In the genomic region with DNA sequence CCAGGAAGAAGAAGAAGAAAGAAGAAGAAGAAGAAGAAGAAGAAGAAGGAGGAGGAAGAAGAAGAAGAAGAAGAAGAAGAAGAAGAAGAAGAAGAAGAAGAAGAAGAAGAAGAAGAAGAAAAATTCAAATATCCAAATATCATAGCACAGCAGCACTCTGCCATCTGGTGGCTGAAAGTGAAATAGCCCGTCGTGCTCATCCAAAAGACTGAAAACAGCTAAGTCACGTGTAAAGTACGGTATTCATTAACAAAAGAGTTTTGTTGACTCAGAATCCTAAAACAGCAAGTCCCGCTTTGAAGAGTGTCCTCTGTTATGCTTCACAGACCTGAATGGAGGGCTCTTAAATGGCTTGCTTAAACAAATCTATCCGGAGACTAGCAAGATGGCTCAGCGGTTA, we compare ENCODE assay signal across 8 mouse cellular contexts.
A peak's percentile ranks its signal among the peaks of the same experiment; 100 is the strongest.
DNase-seq lines count a peak whose midpoint lies in the region; ATAC-seq and TF ChIP-seq lines count a peak whose summit lies in the region.

No protein-coding gene starts in this region.

- H3K4me3 ChIP-seq in ES-E14 (ENCODE audit: insufficient read depth in 1 of 2, low read depth in 1 of 2, low read length in 2 of 2, poor library complexity in 1 of 2, severe bottlenecking in 1 of 2): no peak overlapping the region
- no peak overlapping the region for H3K4me3 ChIP-seq in heart, embryonic 12.5 days
- no peak overlapping the region for H3K4me3 ChIP-seq in kidney, postnatal 0 days (replicated peaks; ENCODE audit: low read depth, low read length)
- H3K4me3 ChIP-seq in liver, embryonic 12.5 days: no peak overlapping the region
- no peak overlapping the region for H3K4me3 ChIP-seq in neural tube, embryonic 11.5 days (ENCODE audit: low read depth, low read length)

- no peak overlapping the region for H3K9ac ChIP-seq in ES-E14 (ENCODE audit: insufficient read depth, low read depth, low read length, poor library complexity, severe bottlenecking)
- H3K9ac ChIP-seq in heart, embryonic 12.5 days: peak overlapping the region; percentile 3; the same call in 1 of the 2 replicates
- H3K9ac ChIP-seq in kidney, postnatal 0 days (ENCODE audit: low read depth, low read length): no peak overlapping the region
- H3K9ac ChIP-seq in liver, embryonic 12.5 days: no peak overlapping the region
- no peak overlapping the region for H3K9ac ChIP-seq in neural tube, embryonic 11.5 days (ENCODE audit: low read length)

- H3K27ac ChIP-seq in ES-E14 (ENCODE audit: insufficient read depth, low read depth, low read length, poor library complexity, severe bottlenecking): no peak overlapping the region
- H3K27ac ChIP-seq in heart, embryonic 12.5 days (ENCODE audit: poor library complexity, severe bottlenecking): no peak overlapping the region
- no peak overlapping the region for H3K27ac ChIP-seq in kidney, postnatal 0 days
- H3K27ac ChIP-seq in liver, embryonic 12.5 days: no peak overlapping the region
- H3K27ac ChIP-seq in neural tube, embryonic 11.5 days (ENCODE audit: low read depth, low read length): no peak overlapping the region

- in situ Hi-C loops in ES-E14 (cut with MboI; ENCODE audit: low sequenced_read_pairs in 2 of 2, unreplicated experiment in 2 of 2): no loop called here

- no peaks in the 10 kb centered on the region for H3K9me3 ChIP-seq in ES-E14 (ENCODE audit: control insufficient read depth, insufficient read depth, low read depth, low read length)
- no peaks in the 10 kb centered on the region for H3K9me3 ChIP-seq in heart, embryonic 12.5 days (replicated peaks)
- H3K9me3 ChIP-seq in kidney, postnatal 0 days (replicated peaks; ENCODE audit: low read length): no peaks in the 10 kb centered on the region
- H3K9me3 ChIP-seq in liver, embryonic 12.5 days (replicated peaks): no peaks in the 10 kb centered on the region
- no peaks in the 10 kb centered on the region for H3K9me3 ChIP-seq in neural tube, embryonic 11.5 days (ENCODE audit: control insufficient read depth, low read length)

- no peaks in the 10 kb centered on the region for H3K36me3 ChIP-seq in ES-E14 (ENCODE audit: control insufficient read depth, insufficient read depth, low read length, poor library complexity, severe bottlenecking)
- H3K36me3 ChIP-seq in heart, embryonic 12.5 days: no peaks in the 10 kb centered on the region
- no peaks in the 10 kb centered on the region for H3K36me3 ChIP-seq in kidney, postnatal 0 days (ENCODE audit: insufficient read depth, low read length)
- no peaks in the 10 kb centered on the region for H3K36me3 ChIP-seq in liver, embryonic 12.5 days
- no peaks in the 10 kb centered on the region for H3K36me3 ChIP-seq in neural tube, embryonic 11.5 days (ENCODE audit: control insufficient read depth, insufficient read depth, low read length)

- peak; percentile 84 for TF ChIP-seq CTCF in kidney, postnatal 0 days (IDR thresholded peaks at IDR 0.05; ENCODE audit: low read depth)

- H3K27me3 ChIP-seq in heart, embryonic 12.5 days (replicated peaks): no peaks in the 10 kb centered on the region
- no peaks in the 10 kb centered on the region for H3K27me3 ChIP-seq in kidney, postnatal 0 days (ENCODE audit: insufficient read depth, low read length)
- H3K27me3 ChIP-seq in liver, embryonic 12.5 days (replicated peaks): no peaks in the 10 kb centered on the region
- H3K27me3 ChIP-seq in neural tube, embryonic 11.5 days (ENCODE audit: control insufficient read depth, insufficient read depth, low read length): no peaks in the 10 kb centered on the region

- no peak for ATAC-seq in heart, embryonic 12.5 days (ENCODE audit: insufficient number of reproducible peaks, low FRiP score)
- no peak for ATAC-seq in kidney, postnatal 0 days (replicated peaks; ENCODE audit: low FRiP score, low read depth)
- no peak for ATAC-seq in liver, embryonic 12.5 days
- no peak for ATAC-seq in neural tube, embryonic 11.5 days (ENCODE audit: insufficient read depth, low FRiP score, low TSS enrichment)
- no peak for ATAC-seq in erythroblast, adult 5-6 weeks (replicated peaks; ENCODE audit: low FRiP score, poor library complexity, severe bottlenecking)

- H3K4me1 ChIP-seq in ES-E14 (ENCODE audit: control insufficient read depth in 2 of 2, insufficient read depth in 2 of 2, low read length in 2 of 2, poor library complexity in 1 of 2): peaks cover 0 to 4% of the 10 kb centered on the region in 2 experiments; a peak in 2 of 4 replicates
- H3K4me1 ChIP-seq in heart, embryonic 12.5 days (replicated peaks): peaks cover 4% of the 10 kb centered on the region; the same call in 1 of the 2 replicates
- H3K4me1 ChIP-seq in kidney, postnatal 0 days (replicated peaks; ENCODE audit: insufficient read depth, low read length): no peaks in the 10 kb centered on the region
- H3K4me1 ChIP-seq in liver, embryonic 12.5 days: no peaks in the 10 kb centered on the region
- H3K4me1 ChIP-seq in neural tube, embryonic 11.5 days (ENCODE audit: control insufficient read depth, insufficient read depth, low read length): no peaks in the 10 kb centered on the region

- peak overlapping the region; percentile 43 for H3K4me2 ChIP-seq in heart, embryonic 12.5 days
- peak overlapping the region; percentile 23 for H3K4me2 ChIP-seq in kidney, postnatal 0 days (ENCODE audit: low read length)
- peak overlapping the region; percentile 36; the same call in 1 of the 2 replicates for H3K4me2 ChIP-seq in liver, embryonic 12.5 days
- peak overlapping the region; percentile 22; the same call in 1 of the 2 replicates for H3K4me2 ChIP-seq in neural tube, embryonic 11.5 days (ENCODE audit: low read depth)

- DNase-seq in 3T3-L1 (ENCODE audit: low read depth, low spot score): peak; percentile 75
- DNase-seq in ES-E14 (ENCODE audit: low read depth, low spot score): peak; percentile 47
- DNase-seq in cerebellum, postnatal 25 days: peak; percentile 61 to 75
- DNase-seq in kidney, postnatal 0 days (ENCODE audit: low spot score): peak; percentile 75
- DNase-seq in neural tube, embryonic 11.5 days (ENCODE audit: low spot score): peak; percentile 64

- 27% methylated on average over 7 of the region's 7 CpGs for WGBS in heart, embryonic 12.5 days
- 15% methylated on average over 7 of the region's 7 CpGs for WGBS in kidney, postnatal 0 days
- 15% methylated on average over 7 of the region's 7 CpGs for WGBS in liver, embryonic 12.5 days (ENCODE audit: insufficient replicate concordance)
- 20% methylated on average over 7 of the region's 7 CpGs for WGBS in neural tube, embryonic 11.5 days

TF ChIP-seq in ES-E14, 5 proteins besides CTCF, POLR2A, EP300 and RAD21:
- TF ChIP-seq CHD2 (IDR thresholded peaks at IDR 0.05; ENCODE audit: low read depth, low read length) (no peak), ZC3H11A (IDR thresholded peaks at IDR 0.05; ENCODE audit: borderline replicate concordance, low read depth, low read length) (no peak), MAFK (IDR thresholded peaks at IDR 0.05; ENCODE audit: insufficient read depth, low read depth, low read length) (no peak), ZNF384 (IDR thresholded peaks at IDR 0.05; ENCODE audit: low read depth, low read length) (no peak), HCFC1 (IDR thresholded peaks at IDR 0.05; ENCODE audit: borderline replicate concordance, insufficient read depth, low read length) (no peak)
